Mouse (Mus musculus) CH12.LX (cell line): Measurements from ENCODE around the gene Cblb.

Experiments
- CTCF ChIP-seq, 2 experiments: IDR thresholded peaks in 1 of 2; conservative IDR thresholded peaks in 1 of 2; 2 replicates each; pipeline ENCODE4 v1.5.1; 2011 to 2012; ENCODE audit warnings: low read depth in 2 of 2, low read length in 2 of 2, improper control_type of control experiment in 1 of 2, inconsistent platforms in 1 of 2, mild to moderate bottlenecking in 1 of 2, moderate library complexity in 1 of 2
- EP300 ChIP-seq: IDR thresholded peaks from 2 replicates; pipeline ENCODE4 v1.6.1; 2011; ENCODE audit warnings: low read length, improper control_type of control experiment
- MAZ ChIP-seq: IDR thresholded peaks from 2 replicates; pipeline ENCODE4 v1.6.1; 2012; ENCODE audit warnings: low read depth, mild to moderate bottlenecking, inconsistent platforms, low read length, improper control_type of control experiment, moderate library complexity
- PAX5 ChIP-seq: IDR thresholded peaks from 2 replicates; pipeline ENCODE4 v1.6.1; 2012; ENCODE audit warnings: low read length, inconsistent platforms, mixed read lengths
- POLR2A ChIP-seq: IDR thresholded peaks from 2 replicates; pipeline ENCODE4 v1.6.1; 2011; ENCODE audit warnings: low read depth, mild to moderate bottlenecking, improper control_type of control experiment, low read length
- RCOR1 ChIP-seq: conservative IDR thresholded peaks from 2 replicates; pipeline ENCODE4 v1.6.1; 2012; ENCODE audit warnings: low read depth, mild to moderate bottlenecking, inconsistent platforms, low read length, improper control_type of control experiment
- USF1 ChIP-seq: IDR thresholded peaks from 2 replicates; pipeline ENCODE4 v1.6.1; 2014; ENCODE audit warnings: low read depth, mild to moderate bottlenecking, inconsistent platforms, low read length, improper control_type of control experiment

DNA sequence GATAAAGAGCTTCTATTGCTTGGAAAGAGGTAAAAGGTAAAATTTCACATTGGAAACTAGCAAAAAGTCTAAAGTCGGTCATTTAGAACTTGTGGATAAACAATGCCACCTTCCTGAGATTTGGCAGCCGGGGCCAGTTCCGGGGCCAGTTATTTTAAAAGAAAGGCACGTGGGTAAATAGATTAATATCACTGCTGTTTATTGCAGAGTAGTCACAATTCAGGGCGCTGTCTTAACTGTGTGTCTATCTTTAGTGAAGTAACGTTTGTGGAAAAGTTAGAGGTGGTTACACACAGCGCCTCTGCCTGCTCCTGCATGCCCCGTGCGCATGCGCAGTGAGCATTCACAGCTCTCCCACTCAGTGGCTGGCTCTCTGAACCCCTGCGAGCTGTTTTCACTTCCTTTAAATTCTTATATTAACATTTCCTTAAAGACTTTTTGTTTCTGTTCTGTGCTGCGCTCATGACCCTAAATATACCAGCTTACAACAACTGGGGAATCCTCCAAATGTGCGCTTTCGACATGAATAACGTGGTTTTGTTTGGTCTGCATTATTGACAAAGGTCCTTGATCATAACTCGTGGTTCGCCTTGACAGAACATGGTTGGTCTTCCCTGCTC is 29.2 kb downstream of the Cblb start:
- TF ChIP-seq RCOR1 (peak; percentile 82), POLR2A (peak; percentile 32; the same call in 1 of the 2 replicates), MAZ (peak; percentile 55; the same call in 1 of the 2 replicates), PAX5 (no peak), USF1 (no peak), EP300 (peak; percentile 93), CTCF (conservative IDR thresholded peaks at IDR 0.05 in 1 of 2, IDR thresholded peaks at IDR 0.05 in 1 of 2; ENCODE audit: low read depth in 2 of 2, low read length in 2 of 2) (no peak)
